Mouse (Mus musculus): ENCODE measurements at regions not wholly inside any gene's neighbourhood (a gene's known extent, or its start where the extent isn't known, plus 50 kb on each side); places are given as distances from the start of the nearest gene placed in this dataset.

DNA sequence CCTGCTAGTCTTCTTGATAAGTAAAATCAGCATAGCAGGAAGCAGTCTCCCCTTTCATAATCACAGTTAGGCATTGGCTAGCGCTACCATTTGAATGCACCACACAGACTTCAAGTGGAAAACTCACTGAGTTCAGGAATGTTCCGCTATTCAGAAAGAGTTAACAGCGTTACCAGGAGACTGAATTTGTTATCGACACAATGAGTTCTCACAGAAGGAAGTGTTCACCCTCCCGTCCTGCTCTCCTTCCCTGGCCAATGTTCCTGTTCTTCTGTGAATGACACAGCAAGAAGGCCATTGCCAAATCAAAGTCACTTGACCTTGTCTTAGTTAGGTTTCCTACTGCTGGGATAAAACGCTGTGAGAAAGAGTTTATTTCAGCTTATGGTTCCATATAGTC, 261.6 kb upstream of the Ank start:
- TF ChIP-seq EP300 (IDR thresholded peaks at IDR 0.05; ENCODE audit: low read depth) (no peak), CTCF (IDR thresholded peaks at IDR 0.05; ENCODE audit: low read depth) (no peak)

All from liver, embryonic 14.5 days (tissue).